Comparison of ENCODE assay signal across 20 mouse cellular contexts in the genomic region with DNA sequence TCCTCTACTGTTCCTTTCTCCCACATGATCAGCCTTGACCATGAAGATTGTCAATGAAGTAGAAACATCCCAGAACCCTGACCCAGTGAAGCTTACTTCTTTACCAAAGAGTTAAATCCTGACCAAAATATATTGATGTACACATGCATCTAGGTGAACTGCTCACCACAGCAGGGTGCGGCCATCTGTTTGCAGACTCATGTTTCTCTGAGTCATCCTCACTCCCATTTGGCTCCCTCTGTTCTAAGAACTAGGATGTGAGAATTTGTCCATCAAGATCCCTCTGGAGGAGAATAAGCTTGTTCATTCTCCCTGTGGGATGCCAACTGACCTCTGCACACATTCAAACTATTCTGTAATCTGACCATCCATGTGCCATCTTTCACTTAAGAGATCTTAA. TPM values are rescaled to one million over a fixed set of nuclear protein-coding genes. Genes with fewer than 3 reads are reported as not detected.
DNase-seq lines count a peak whose midpoint lies in the region; TF ChIP-seq lines count a peak whose summit lies in the region.
"Had no signal": no experiment of that assay in that cellular context is flagged by ENCODE, and none has a peak within 500 bp of the region (broad histone marks: within the 10 kb centered on the region; RNA-seq: fewer than 3 reads in every experiment).

No protein-coding gene starts in this region.

- 0 out of 2 replicates have a peak overlapping the region, but pooled peaks have one; percentile 10 for H3K27ac ChIP-seq in cerebellum, adult 2 months (ENCODE audit: insufficient read depth, low read length)
- H3K27ac ChIP-seq: embryonic facial prominence, embryonic 15.5 days; forebrain, embryonic 12.5 days; hindbrain, embryonic 15.5 days; kidney, postnatal 0 days; limb, embryonic 15.5 days had no signal

- 60% methylated on average over 1 of the region's 1 CpGs for WGBS in cerebellum, adult 2 months

- H3K4me1 ChIP-seq in cerebellum, adult 2 months (ENCODE audit: control insufficient read depth, insufficient read depth, low read length) = peaks cover 56% of the 10 kb centered on the region
- H3K4me1 ChIP-seq: embryonic facial prominence, embryonic 15.5 days; forebrain, embryonic 12.5 days; hindbrain, embryonic 15.5 days; limb, embryonic 15.5 days had no signal

- DNase-seq in cerebellum, adult 2 months = peak; percentile 76 to 85
- no peak for DNase-seq in cerebellum, postnatal 4 days (ENCODE audit: low spot score in 2 of 2)
- DNase-seq in right cerebral cortex, adult 18-20 months = peak; percentile 75
- DNase-seq in right cerebral cortex, postnatal 14 days = no peak
- DNase-seq in cerebellum, adult 9-10 months = peak; percentile 80
- DNase-seq in telencephalon, adult 2 months (ENCODE audit: low read depth, low spot score) = peak; percentile 36
- DNase-seq in gastrocnemius, adult 18-20 months (ENCODE audit: low spot score) = no peak
- DNase-seq in spleen, adult 12 weeks (ENCODE audit: low spot score) = no peak
- DNase-seq: gastrocnemius, postnatal 36 days; heart, postnatal 36 days; kidney, adult 11 months; lung, adult 18-20 months; lung, postnatal 36 days; thymus, postnatal 4 days had no signal

- no peak overlapping the region for H3K4me3 ChIP-seq in cerebellum, adult 2 months (replicated peaks; ENCODE audit: insufficient read depth, low read depth, low read length)
- H3K4me3 ChIP-seq: embryonic facial prominence, embryonic 15.5 days; forebrain, embryonic 12.5 days; heart, embryonic 12.5 days; hindbrain, embryonic 15.5 days; limb, embryonic 15.5 days had no signal

- no peak for TF ChIP-seq POLR2A in cerebellum, adult 2 months (IDR thresholded peaks at IDR 0.05; ENCODE audit: borderline replicate concordance, insufficient read depth, low read length)

- TF ChIP-seq CTCF in cerebellum, adult 2 months (IDR thresholded peaks at IDR 0.05; ENCODE audit: borderline replicate concordance, insufficient read depth, low read depth, low read length) = no peak

- H3K27me3 ChIP-seq in cerebellum, adult 2 months (ENCODE audit: control insufficient read depth, insufficient read depth, low read length) = no peaks in the 10 kb centered on the region
- H3K27me3 ChIP-seq: embryonic facial prominence, embryonic 15.5 days; forebrain, embryonic 12.5 days; heart, embryonic 12.5 days; hindbrain, embryonic 15.5 days; limb, embryonic 15.5 days had no signal

RNA-seq across cellular contexts. Expression of a gene that starts 29.0 kb away (rescaled TPM):
- polyA plus RNA-seq in cerebellum, adult 2 months (2012; rRNA removed) = 60.6 and 61.9 TPM in 2 replicates
- 1 to 10 TPM; 5.9 to 6.3 TPM for total RNA-seq in gastrocnemius, adult 18-20 months (2021)

Comparison
In these comparisons a context has a peak if more than half of its experiments do, and no peak if none do; other contexts are left out.
1. DNase-seq: peak in cerebellum, adult 2 months (2 of 2), right cerebral cortex, adult 18-20 months (single experiment), cerebellum, adult 9-10 months (single experiment) and telencephalon, adult 2 months (single experiment); none in cerebellum, postnatal 4 days (0 of 2), right cerebral cortex, postnatal 14 days (single experiment), gastrocnemius, adult 18-20 months (single experiment) and spleen, adult 12 weeks (single experiment).